Mouse (Mus musculus): ENCODE results near the gene Sgms2.

GRCm38 (mm10) chr3:131372996-131373395, 118.2 kb downstream of the Sgms2 start:
- TF ChIP-seq CTCF (IDR thresholded peaks at IDR 0.05; ENCODE audit: low read depth) = no peak
- TF ChIP-seq EP300 (IDR thresholded peaks at IDR 0.05; ENCODE audit: low read depth) = no peak

Data from heart, postnatal 0 days (tissue).